Mouse (Mus musculus) gastrocnemius, postnatal 10 days (tissue): ENCODE results near the gene Ccdc27. TPM values are rescaled to one million over a fixed set of nuclear protein-coding genes. Genes with fewer than 3 reads are reported as not detected.

Source experiments
- total RNA-seq, 2 experiments: library from RNA; stranded (reverse); gene quantifications; 2 replicates each; pipeline ENCODE4 v1.2.3; 2021

The Ccdc27 gene
- total RNA-seq, 2 experiments from 2014 or later, result not detected

Other genes with a start within 250 kb of the Ccdc27 start
- 10 to 100 TPM in 1 of 2 experiments, 1 to 10 TPM in 1; 9.5 to 14.6 TPM for gene A430005L14Rik, start 85.4 kb downstream of the Ccdc27 start, total RNA-seq
- gene Dffb, start 67.6 kb downstream of the Ccdc27 start, total RNA-seq, result 1 to 10 TPM; 3.1 to 5.4 TPM
- gene Cep104, start 67.5 kb downstream of the Ccdc27 start, total RNA-seq, result 10 to 100 TPM; 12.8 to 13.0 TPM
- 10 to 100 TPM; 28.7 to 34.6 TPM for gene Lrrc47, start 30.9 kb downstream of the Ccdc27 start, total RNA-seq
- 10 to 100 TPM; 10.2 to 11.1 TPM for gene Smim1, start 16.4 kb downstream of the Ccdc27 start, total RNA-seq
- not detected for gene Trp73, start 97.5 kb upstream of the Ccdc27 start, total RNA-seq
- gene Wrap73, start 99.7 kb upstream of the Ccdc27 start, total RNA-seq, result 10 to 100 TPM in 1 of 2 experiments, 1 to 10 TPM in 1; 9.7 to 10.5 TPM
- 10 to 100 TPM; 80.1 to 90.4 TPM for gene Tprgl, start 118.0 kb upstream of the Ccdc27 start, total RNA-seq
- gene Megf6, start 128.1 kb upstream of the Ccdc27 start, total RNA-seq, result 1 to 10 TPM; 4.4 to 4.7 TPM